Mouse (Mus musculus) spleen, adult 2 months (tissue): ENCODE data around the gene Sae1. TPM values are rescaled to one million over a fixed set of nuclear protein-coding genes. Genes with fewer than 3 reads are reported as not detected.

ENCODE experiments used
- DNase-seq, 2 experiments: peaks; one replicate each; pipeline versions ENCODE4 v3.0.0 to v3.0.0-alpha.2; 2012 to 2021; ENCODE audit warnings: low spot score in 2 of 2, low read depth in 1 of 2
- H3K27ac ChIP-seq: fragments of 200-500 bp; 2 replicates; pipeline ENCODE4 v1.5.1; 2012; ENCODE audit warnings: low read length, inconsistent platforms; ENCODE audit not compliant: insufficient read depth
- H3K27me3 ChIP-seq: fragments of 200-500 bp; 2 replicates; pipeline ENCODE4 v1.6.1; 2012; ENCODE audit warnings: mild to moderate bottlenecking, moderate library complexity, low read length, inconsistent platforms; ENCODE audit not compliant: control insufficient read depth, insufficient read depth
- H3K36me3 ChIP-seq: fragments of 200-500 bp; 2 replicates; pipeline ENCODE4 v1.6.1; 2012; ENCODE audit warnings: mild to moderate bottlenecking, low read length, inconsistent platforms; ENCODE audit not compliant: control insufficient read depth, insufficient read depth
- H3K4me1 ChIP-seq: fragments of 200-500 bp; 2 replicates; pipeline ENCODE4 v1.6.1; 2011; ENCODE audit warnings: inconsistent platforms; ENCODE audit not compliant: control insufficient read depth, insufficient read depth, insufficient read length
- H3K4me3 ChIP-seq: fragments of 200-500 bp; 2 replicates; pipeline ENCODE4 v1.5.1; 2011; ENCODE audit warnings: mild to moderate bottlenecking, inconsistent platforms; ENCODE audit not compliant: insufficient read depth, insufficient read length; ENCODE audit errors: extremely low read depth
- CTCF ChIP-seq: fragments of 200-500 bp; IDR thresholded peaks from 2 replicates; pipeline ENCODE4 v1.5.1; 2011; ENCODE audit warnings: mild to moderate bottlenecking, inconsistent platforms; ENCODE audit not compliant: insufficient read depth, insufficient read length, insufficient replicate concordance; ENCODE audit errors: extremely low read depth
- POLR2A ChIP-seq: fragments of 200-500 bp; IDR thresholded peaks from 2 replicates; pipeline ENCODE4 v1.6.1; 2011; ENCODE audit warnings: low read depth, low read length, inconsistent platforms
- WGBS: fragments of 180-500 bp; shearing (Covaris S2); methylation state at CpG from one replicate; pipeline ENCODE4 v1.1.7; 2018; 5-methylcytosine and 5-hydroxymethylcytosine counted together
- polyA plus RNA-seq: library from polyadenylated mRNA; depleted of rRNA; stranded (reverse); fragments of >200 nt; gene quantifications from 2 replicates; pipeline ENCODE4 v1.2.3, GENCODE M21; 2012

Gene Sae1
- polyA plus RNA-seq, 1 experiment, result 20.7 TPM

GRCm38 (mm10) chr7:16370596-16370995 lies 17.0 kb downstream of the Sae1 start:
- Histone ChIP-seq H3K4me3 (no peak overlapping the region), H3K27ac (no peak overlapping the region), H3K27me3 (no peaks in the 10 kb centered on the region), H3K36me3 (peaks cover 30% of the 10 kb centered on the region), H3K4me1 (no peaks in the 10 kb centered on the region; the same call in 1 of the 2 replicates)
- WGBS, result 84% methylated on average over 2 of the region's 2 CpGs
- no peak for DNase-seq
- no peak for TF ChIP-seq CTCF
- TF ChIP-seq POLR2A, result no peak

- Histone ChIP-seq H3K27ac (no peak overlapping the region), H3K36me3 (peaks cover 25% of the 10 kb centered on the region), H3K4me1 (peaks cover 11% of the 10 kb centered on the region; the same call in 1 of the 2 replicates), H3K4me3 (no peak overlapping the region), H3K27me3 (no peaks in the 10 kb centered on the region)
- TF ChIP-seq POLR2A, result no peak
- TF ChIP-seq CTCF, result no peak
- DNase-seq, result no peak
- 84% methylated on average over 2 of the region's 2 CpGs for WGBS
Observed at GRCm38 (mm10) chr7:16368835-16369234, 18.8 kb downstream of the Sae1 start.

GRCm38 (mm10) chr7:16366669-16367068 lies 20.9 kb downstream of the Sae1 start:
- H3K4me3 ChIP-seq, result no peak overlapping the region
- peak overlapping the region; percentile 59; the same call in 1 of the 2 replicates for H3K27ac ChIP-seq
- peaks cover 13% of the 10 kb centered on the region; the same call in 1 of the 2 replicates for H3K4me1 ChIP-seq
- WGBS, result 64% methylated on average over 4 of the region's 4 CpGs
- no peak for TF ChIP-seq CTCF
- TF ChIP-seq POLR2A, result no peak
- H3K27me3 ChIP-seq, result no peaks in the 10 kb centered on the region
- no peak for DNase-seq
- peaks cover 27% of the 10 kb centered on the region for H3K36me3 ChIP-seq

GRCm38 (mm10) chr7:16366133-16366646 lies 21.4 kb downstream of the Sae1 start:
- H3K27ac ChIP-seq, result peak overlapping the region; percentile 59

GRCm38 (mm10) chr7:16364901-16365500 lies 22.6 kb downstream of the Sae1 start:
- no peak for TF ChIP-seq CTCF
- TF ChIP-seq POLR2A, result no peak
- no peak for DNase-seq
- H3K36me3 ChIP-seq, result peaks cover 24% of the 10 kb centered on the region
- no peak overlapping the region for H3K4me3 ChIP-seq
- peak overlapping the region; percentile 78 for H3K27ac ChIP-seq
- H3K27me3 ChIP-seq, result no peaks in the 10 kb centered on the region
- 89% methylated on average over 4 of the region's 4 CpGs for WGBS
- peaks cover 15% of the 10 kb centered on the region; the same call in 1 of the 2 replicates for H3K4me1 ChIP-seq

More at GRCm38 (mm10) chr7:16366133-16366646, 21.4 kb downstream of the Sae1 start:
- Histone ChIP-seq H3K4me3 (no peak overlapping the region), H3K36me3 (peaks cover 27% of the 10 kb centered on the region), H3K27me3 (no peaks in the 10 kb centered on the region), H3K4me1 (peaks cover 15% of the 10 kb centered on the region; the same call in 1 of the 2 replicates)
- peak in 1 of 2 experiments; percentile 25 for DNase-seq
- TF ChIP-seq POLR2A (no peak), CTCF (no peak)
- WGBS, result 68% methylated on average over 10 of the region's 10 CpGs

- Histone ChIP-seq H3K36me3 (peaks cover 21% of the 10 kb centered on the region), H3K27ac (peak overlapping the region; percentile 78), H3K4me3 (no peak overlapping the region), H3K4me1 (peaks cover 15% of the 10 kb centered on the region; the same call in 1 of the 2 replicates), H3K27me3 (no peaks in the 10 kb centered on the region)
- TF ChIP-seq CTCF (no peak), POLR2A (no peak)
- WGBS, result 28% methylated on average over 1 of the region's 1 CpGs
- DNase-seq, result peak in 1 of 2 experiments; percentile 41
Observed at GRCm38 (mm10) chr7:16364319-16364718, 23.3 kb downstream of the Sae1 start.

- Histone ChIP-seq H3K27me3 (no peaks in the 10 kb centered on the region), H3K4me1 (0 out of 2 replicates have a peak, but pooled peaks cover 4% of the 10 kb centered on the region), H3K27ac (no peak overlapping the region), H3K4me3 (no peak overlapping the region), H3K36me3 (peaks cover 24% of the 10 kb centered on the region)
- 95% methylated on average over 3 of the region's 3 CpGs for WGBS
- no peak for TF ChIP-seq CTCF
- no peak for TF ChIP-seq POLR2A
- DNase-seq, result no peak
Observed at GRCm38 (mm10) chr7:16357602-16358001, 30.0 kb downstream of the Sae1 start.
